Mouse (Mus musculus) hindbrain, embryonic 10.5 days (tissue): ENCODE results near the gene 1810010D01Rik. TPM values are rescaled to one million over a fixed set of nuclear protein-coding genes. Genes with fewer than 3 reads are reported as not detected.

Source experiments
- DNase-seq: peaks from one replicate; pipeline ENCODE4 v3.0.0-alpha.2; 2017; ENCODE audit warnings: low spot score
- H3K27ac ChIP-seq: fragments of 300-500 bp; sonication (generic); 2 replicates; pipeline ENCODE4 v1.5.1; 2016; ENCODE audit warnings: mild to moderate bottlenecking, moderate library complexity
- H3K27me3 ChIP-seq: fragments of 300-500 bp; sonication (generic); 2 replicates; pipeline ENCODE4 v1.6.1; 2016; ENCODE audit warnings: mild to moderate bottlenecking; ENCODE audit not compliant: poor library complexity, insufficient read depth, severe bottlenecking
- H3K36me3 ChIP-seq: fragments of 300-500 bp; sonication (generic); 2 replicates; pipeline ENCODE4 v1.6.1; 2016; ENCODE audit warnings: mild to moderate bottlenecking, moderate library complexity
- H3K4me1 ChIP-seq: fragments of 300-500 bp; sonication (generic); replicated peaks from 2 replicates; pipeline ENCODE4 v1.6.1; 2016; ENCODE audit warnings: mild to moderate bottlenecking
- H3K4me3 ChIP-seq: fragments of 300-500 bp; sonication (generic); 2 replicates; pipeline ENCODE4 v1.5.1; 2016; ENCODE audit warnings: mild to moderate bottlenecking, moderate library complexity
- H3K9me3 ChIP-seq: fragments of 300-500 bp; sonication (generic); 2 replicates; pipeline ENCODE4 v1.6.1; 2016; ENCODE audit warnings: mild to moderate bottlenecking, moderate library complexity
- WGBS: fragments of 180-500 bp; shearing (Covaris S2); methylation state at CpG from one replicate; pipeline ENCODE4 v1.1.7; 2016; 5-methylcytosine and 5-hydroxymethylcytosine counted together
- polyA plus RNA-seq: library from polyadenylated mRNA; unstranded; fragments of >200 nt; fragmentation: Nextera tagmentation; extraction: Ambion mirVana; gene quantifications from 2 replicates; pipeline ENCODE4 v1.2.1, GENCODE M21; 2016

Gene 1810010D01Rik
- polyA plus RNA-seq, 1 experiment from 2014 or later, result 0.37 TPM

- H3K9me3 ChIP-seq, result no peaks in the 10 kb centered on the region
- 62% methylated on average over 6 of the region's 6 CpGs for WGBS
- peak overlapping the region; percentile 96 for H3K27ac ChIP-seq
- peaks cover 14% of the 10 kb centered on the region for H3K27me3 ChIP-seq
- peak overlapping the region; percentile 32 for H3K4me3 ChIP-seq
- no peak for DNase-seq
- H3K4me1 ChIP-seq, result peaks cover 46% of the 10 kb centered on the region
- H3K36me3 ChIP-seq, result no peaks in the 10 kb centered on the region
Observed at GRCm38 (mm10) chr7:145206801-145207200, 1.1 kb downstream of the 1810010D01Rik start.

GRCm38 (mm10) chr7:145206056-145206610 lies 1.8 kb downstream of the 1810010D01Rik start:
- H3K4me3 ChIP-seq, result peak overlapping the region; percentile 32
- under 1% methylated on average over 34 of the region's 34 CpGs for WGBS

GRCm38 (mm10) chr7:145205363-145205902 lies 2.5 kb downstream of the 1810010D01Rik start:
- Histone ChIP-seq H3K27ac (peak overlapping the region; percentile 96), H3K9me3 (peaks cover 7% of the 10 kb centered on the region; the same call in 1 of the 2 replicates), H3K36me3 (no peaks in the 10 kb centered on the region), H3K4me1 (peaks cover 34% of the 10 kb centered on the region), H3K27me3 (peaks cover 14% of the 10 kb centered on the region), H3K4me3 (peak overlapping the region; percentile 32; the same call in 1 of the 2 replicates)
- DNase-seq, result no peak
- 82% methylated on average over 4 of the region's 4 CpGs for WGBS

More at GRCm38 (mm10) chr7:145206056-145206610, 1.8 kb downstream of the 1810010D01Rik start:
- Histone ChIP-seq H3K9me3 (peaks cover 5% of the 10 kb centered on the region; the same call in 1 of the 2 replicates), H3K4me1 (peaks cover 41% of the 10 kb centered on the region), H3K27me3 (peaks cover 14% of the 10 kb centered on the region), H3K36me3 (no peaks in the 10 kb centered on the region), H3K27ac (peak overlapping the region; percentile 96)
- peak; percentile 93 for DNase-seq

GRCm38 (mm10) chr7:145199711-145200110 lies 8.2 kb downstream of the 1810010D01Rik start:
- H3K27ac ChIP-seq, result no peak overlapping the region; the same call in 1 of the 2 replicates
- H3K36me3 ChIP-seq, result no peaks in the 10 kb centered on the region
- peaks cover 42% of the 10 kb centered on the region for H3K4me1 ChIP-seq
- no peak overlapping the region for H3K4me3 ChIP-seq
- H3K27me3 ChIP-seq, result no peaks in the 10 kb centered on the region
- DNase-seq, result no peak
- H3K9me3 ChIP-seq, result peaks cover 7% of the 10 kb centered on the region; the same call in 1 of the 2 replicates
- WGBS, result 73% methylated on average over 2 of the region's 2 CpGs

GRCm38 (mm10) chr7:145198223-145198714 lies 9.7 kb downstream of the 1810010D01Rik start:
- DNase-seq, result no peak
- WGBS, result 66% methylated on average over 4 of the region's 4 CpGs
- peak overlapping the region; percentile 74 for H3K27ac ChIP-seq

GRCm38 (mm10) chr7:145197711-145198110 lies 10.2 kb downstream of the 1810010D01Rik start:
- 0 out of 2 replicates have a peak, but pooled peaks cover 13% of the 10 kb centered on the region for H3K27me3 ChIP-seq
- no peaks in the 10 kb centered on the region for H3K36me3 ChIP-seq
- H3K4me1 ChIP-seq, result peaks cover 55% of the 10 kb centered on the region
- no peak overlapping the region for H3K4me3 ChIP-seq
- peak overlapping the region; percentile 74 for H3K27ac ChIP-seq
- DNase-seq, result no peak
- peaks cover 7% of the 10 kb centered on the region; the same call in 1 of the 2 replicates for H3K9me3 ChIP-seq
- 39% methylated on average over 3 of the region's 3 CpGs for whole genome bisulfite sequencing

More at GRCm38 (mm10) chr7:145198223-145198714, 9.7 kb downstream of the 1810010D01Rik start:
- Histone ChIP-seq H3K9me3 (peaks cover 7% of the 10 kb centered on the region; the same call in 1 of the 2 replicates), H3K36me3 (no peaks in the 10 kb centered on the region), H3K27me3 (0 out of 2 replicates have a peak, but pooled peaks cover 9% of the 10 kb centered on the region), H3K4me3 (no peak overlapping the region), H3K4me1 (peaks cover 51% of the 10 kb centered on the region)

GRCm38 (mm10) chr7:145197042-145197441 lies 10.9 kb downstream of the 1810010D01Rik start:
- H3K4me3 ChIP-seq, result no peak overlapping the region
- peaks cover 7% of the 10 kb centered on the region; the same call in 1 of the 2 replicates for H3K9me3 ChIP-seq
- WGBS, result 84% methylated on average over 3 of the region's 3 CpGs
- no peak for DNase-seq
- no peaks in the 10 kb centered on the region for H3K36me3 ChIP-seq
- peaks cover 61% of the 10 kb centered on the region for H3K4me1 ChIP-seq
- 0 out of 2 replicates have a peak overlapping the region, but pooled peaks have one; percentile 29 for H3K27ac ChIP-seq
- H3K27me3 ChIP-seq, result 0 out of 2 replicates have a peak, but pooled peaks cover 13% of the 10 kb centered on the region

- no peak overlapping the region for H3K4me3 ChIP-seq
- H3K27me3 ChIP-seq, result 0 out of 2 replicates have a peak, but pooled peaks cover 13% of the 10 kb centered on the region
- DNase-seq, result no peak
- no peaks in the 10 kb centered on the region for H3K36me3 ChIP-seq
- H3K4me1 ChIP-seq, result peaks cover 61% of the 10 kb centered on the region
- peaks cover 4% of the 10 kb centered on the region; the same call in 1 of the 2 replicates for H3K9me3 ChIP-seq
- WGBS, result 72% methylated on average over 6 of the region's 6 CpGs
- peak overlapping the region; percentile 35; the same call in 1 of the 2 replicates for H3K27ac ChIP-seq
Observed at GRCm38 (mm10) chr7:145196340-145196739, 11.6 kb downstream of the 1810010D01Rik start.

- Histone ChIP-seq H3K36me3 (no peaks in the 10 kb centered on the region), H3K9me3 (no peaks in the 10 kb centered on the region), H3K4me1 (peaks cover 61% of the 10 kb centered on the region), H3K27me3 (0 out of 2 replicates have a peak, but pooled peaks cover 13% of the 10 kb centered on the region), H3K4me3 (no peak overlapping the region), H3K27ac (no peak overlapping the region)
- DNase-seq, result no peak
- WGBS, result 54% methylated on average over 5 of the region's 5 CpGs
Observed at GRCm38 (mm10) chr7:145195186-145195927, 12.6 kb downstream of the 1810010D01Rik start.

GRCm38 (mm10) chr7:145194455-145195161 lies 13.3 kb downstream of the 1810010D01Rik start:
- Histone ChIP-seq H3K36me3 (no peaks in the 10 kb centered on the region), H3K9me3 (no peaks in the 10 kb centered on the region), H3K4me1 (peaks cover 61% of the 10 kb centered on the region), H3K27ac (peak overlapping the region; percentile 40; the same call in 1 of the 2 replicates), H3K27me3 (0 out of 2 replicates have a peak, but pooled peaks cover 13% of the 10 kb centered on the region), H3K4me3 (no peak overlapping the region)
- no peak for DNase-seq
- WGBS, result 86% methylated on average over 3 of the region's 3 CpGs

GRCm38 (mm10) chr7:145192836-145193235 lies 15.1 kb downstream of the 1810010D01Rik start:
- Histone ChIP-seq H3K4me1 (peaks cover 60% of the 10 kb centered on the region), H3K27ac (peak overlapping the region; percentile 45; the same call in 1 of the 2 replicates), H3K4me3 (no peak overlapping the region), H3K36me3 (no peaks in the 10 kb centered on the region), H3K27me3 (0 out of 2 replicates have a peak, but pooled peaks cover 13% of the 10 kb centered on the region), H3K9me3 (no peaks in the 10 kb centered on the region)
- 76% methylated on average over 6 of the region's 6 CpGs for WGBS
- DNase-seq, result no peak

- no peak overlapping the region for H3K4me3 ChIP-seq
- H3K27me3 ChIP-seq, result 0 out of 2 replicates have a peak, but pooled peaks cover 13% of the 10 kb centered on the region
- DNase-seq, result no peak
- H3K36me3 ChIP-seq, result no peaks in the 10 kb centered on the region
- H3K9me3 ChIP-seq, result no peaks in the 10 kb centered on the region
- peaks cover 37% of the 10 kb centered on the region for H3K4me1 ChIP-seq
- H3K27ac ChIP-seq, result no peak overlapping the region
Observed at GRCm38 (mm10) chr7:145190520-145190919, 17.4 kb downstream of the 1810010D01Rik start.
